12 mouse cellular contexts compared by ENCODE assay signal in the genomic region with DNA sequence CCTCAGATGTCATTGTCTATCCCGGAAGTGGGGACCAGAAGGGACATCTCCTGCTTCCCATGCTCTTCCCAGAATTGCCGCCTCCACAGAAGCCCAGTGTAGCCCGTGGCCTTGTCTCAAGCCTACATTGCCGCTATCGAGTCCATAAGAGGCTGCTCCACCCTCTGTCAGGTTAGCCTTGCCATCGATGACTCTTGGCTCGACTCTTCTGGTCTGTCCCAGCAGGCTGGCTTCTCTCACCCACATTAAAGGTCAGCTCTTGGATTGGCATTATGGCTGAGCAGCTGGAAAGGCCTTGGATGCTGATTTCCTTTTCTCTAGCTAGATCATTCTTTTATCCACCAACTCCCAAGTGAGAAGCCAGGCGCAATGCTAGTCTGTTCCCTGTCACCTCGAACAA.
DNase-seq lines count a peak whose midpoint lies in the region; ATAC-seq lines count a peak whose summit lies in the region.
"Had no signal": no experiment of that assay in that cellular context is flagged by ENCODE, and none has a peak within 500 bp of the region (broad histone marks: within the 10 kb centered on the region; RNA-seq: fewer than 3 reads in every experiment).

No protein-coding gene starts in this region.

- no peak for ATAC-seq in megakaryocyte, adult 5-6 weeks (ENCODE audit: poor library complexity, severe bottlenecking)
- ATAC-seq: liver, embryonic 12.5 days; lung, postnatal 0 days had no signal

- DNase-seq in gastrocnemius, adult 18-20 months (ENCODE audit: low spot score): peak; percentile 77
- DNase-seq in gastrocnemius, postnatal 4 days (ENCODE audit: low spot score in 2 of 2): no peak
- peak; percentile 32 to 41 for DNase-seq in adrenal gland, adult 18-20 months (ENCODE audit: low spot score in 2 of 2)
- peak; percentile 75 to 78 for DNase-seq in adrenal gland, postnatal 36 days
- peak; percentile 78 for DNase-seq in skeletal muscle tissue, adult 2 months (ENCODE audit: low read depth, low spot score)
- no peak for DNase-seq in layer of hippocampus, postnatal 36 days
- DNase-seq: kidney, adult 8-10 months; retina, postnatal 1 day; thymus, postnatal 36 days had no signal

Comparison
In these comparisons a context has a peak if more than half of its experiments do, and no peak if none do; other contexts are left out.
1. DNase-seq: peak in gastrocnemius, adult 18-20 months (single experiment), adrenal gland, adult 18-20 months (2 of 2), adrenal gland, postnatal 36 days (2 of 2) and skeletal muscle tissue, adult 2 months (single experiment); none in gastrocnemius, postnatal 4 days (0 of 2) and layer of hippocampus, postnatal 36 days (0 of 2).